Mouse (Mus musculus): Measurements from ENCODE around the gene Tlcd2.

The Tlcd2 gene

DNA sequence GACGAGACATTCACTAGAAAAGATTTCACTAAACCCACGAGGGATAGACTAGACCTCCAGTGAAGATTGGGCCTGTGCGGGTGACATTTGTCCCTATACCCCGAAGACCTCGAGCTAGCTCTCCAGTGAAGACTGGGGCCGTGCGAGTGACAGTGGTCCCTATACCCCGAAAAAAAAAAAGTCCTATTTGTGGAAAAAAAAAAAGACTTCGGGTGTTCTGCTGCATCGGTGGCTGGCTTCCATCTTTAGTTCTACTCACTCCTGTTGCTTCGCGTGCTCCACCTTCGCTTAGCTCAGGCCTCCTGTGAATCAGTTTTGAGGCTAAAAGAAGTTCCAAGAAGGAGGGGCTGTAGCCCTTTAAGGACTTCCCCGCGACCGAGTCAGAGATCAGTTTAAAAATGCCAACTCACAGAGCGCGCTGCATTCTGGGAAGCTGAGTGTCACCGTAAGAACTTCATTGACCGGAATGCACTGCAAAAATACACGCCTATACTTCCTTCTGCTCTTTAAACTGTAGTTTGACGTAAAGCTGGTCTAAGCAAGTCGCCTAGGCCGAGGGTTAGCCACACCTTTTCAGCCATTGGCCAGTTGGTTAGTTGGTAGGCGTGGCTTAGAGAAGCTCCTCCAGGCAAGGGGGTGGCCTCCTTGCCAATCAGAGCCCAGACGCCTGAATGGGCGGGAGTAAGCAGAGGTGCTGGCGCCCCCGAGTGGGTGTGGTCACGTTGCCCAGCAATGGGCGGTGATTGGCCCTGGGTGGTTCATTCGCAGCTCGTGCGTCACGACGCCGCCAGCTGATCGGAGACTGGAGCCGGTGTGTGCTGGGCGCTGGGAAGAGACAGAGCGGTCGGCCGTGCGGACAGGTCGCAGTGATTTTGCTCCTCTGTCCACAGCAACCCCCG lies at the start of gene Tlcd2:
Gene Tlcd2 (plus strand): TSS at position 872 of the 899 bp plus-strand sequence.
- DNase-seq = peak; percentile 99

DNA sequence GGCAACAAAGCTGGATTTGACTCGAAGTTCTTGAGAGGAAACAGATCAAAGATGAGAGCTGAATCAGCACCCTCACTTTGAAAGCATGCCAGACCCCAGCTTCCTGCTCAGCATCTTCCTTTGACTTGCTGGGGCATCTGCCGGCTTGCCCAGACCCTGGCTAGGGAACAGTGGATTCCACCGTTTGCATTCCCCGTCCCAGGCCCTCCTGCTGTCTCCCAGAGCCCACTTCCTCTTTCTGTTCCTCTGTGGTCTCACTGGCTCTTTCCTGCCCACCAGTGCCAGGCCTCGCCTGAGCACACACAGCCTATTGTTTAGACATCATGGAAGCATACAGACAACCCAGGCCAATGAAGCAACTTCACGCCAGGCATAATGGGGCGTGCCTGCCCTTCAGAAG lies 46.4 kb upstream of the Tlcd2 start:
- DNase-seq = no peak

DNA sequence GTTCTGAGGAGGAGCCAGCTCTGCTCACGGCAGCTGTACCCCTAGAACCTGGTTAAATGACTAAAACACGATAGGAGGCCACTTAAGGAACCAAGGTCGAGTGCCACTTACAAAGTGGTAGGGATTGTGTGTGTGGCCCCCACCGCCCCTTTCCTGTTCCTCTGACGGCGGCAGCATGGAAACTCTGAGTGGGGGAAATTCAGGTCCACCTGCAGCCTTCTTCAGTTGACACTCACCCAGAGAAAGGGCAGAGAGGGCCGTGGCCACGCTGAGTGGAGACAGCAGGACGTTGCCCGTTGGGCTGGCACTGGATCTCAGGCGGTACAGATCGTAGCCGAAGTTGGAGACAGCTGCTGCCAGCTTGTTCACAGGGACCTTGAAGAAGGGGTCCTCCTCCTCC lies 45.5 kb upstream of the Tlcd2 start:
- DNase-seq = no peak

DNA sequence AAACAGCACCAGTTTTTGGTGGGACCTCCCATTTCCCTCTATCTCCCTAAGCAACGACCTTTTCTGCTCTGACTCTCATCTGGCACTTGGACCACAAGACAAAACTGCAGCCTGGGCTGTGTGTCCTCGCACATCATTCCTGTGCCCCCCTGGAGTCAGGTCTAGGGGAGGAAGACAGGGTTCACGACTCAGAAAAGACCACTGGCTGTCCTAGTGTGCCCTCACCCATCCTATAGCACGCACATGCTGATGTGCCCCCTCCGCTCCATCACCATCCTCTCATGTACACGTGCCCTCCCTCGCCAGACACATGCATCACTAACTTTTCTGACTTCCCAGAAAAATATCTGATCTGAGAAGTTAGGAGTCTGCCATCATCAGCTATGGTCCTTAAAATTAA lies 41.5 kb upstream of the Tlcd2 start:
- DNase-seq = no peak

DNA sequence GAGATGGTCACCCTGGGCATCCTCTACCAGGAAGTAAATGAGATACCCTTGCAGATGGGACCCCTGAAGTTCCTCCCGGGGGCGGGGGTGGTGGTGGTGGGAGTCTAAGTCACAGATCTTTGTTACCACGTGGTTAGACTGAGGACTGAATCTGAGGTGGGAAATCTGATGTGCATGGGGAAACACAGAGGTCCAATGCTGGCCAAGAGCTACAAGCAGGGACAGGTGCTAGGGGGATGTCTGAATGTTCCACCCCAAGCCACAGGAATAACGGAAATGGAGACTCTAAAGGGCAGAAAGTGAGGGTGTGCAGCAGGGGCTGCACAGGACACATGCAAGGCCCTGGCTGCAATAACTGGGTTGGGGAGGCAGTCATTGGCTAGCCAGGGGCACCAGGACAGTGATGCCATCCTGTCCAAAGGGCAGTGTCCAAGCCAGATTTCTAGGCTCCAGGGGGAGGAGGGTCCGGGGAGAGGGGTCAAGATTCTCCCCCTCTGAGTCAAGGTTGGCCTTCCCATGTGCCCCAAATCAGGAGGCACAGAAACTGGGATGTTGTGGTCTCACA lies 40.6 kb upstream of the Tlcd2 start:
- no peak for DNase-seq

DNA sequence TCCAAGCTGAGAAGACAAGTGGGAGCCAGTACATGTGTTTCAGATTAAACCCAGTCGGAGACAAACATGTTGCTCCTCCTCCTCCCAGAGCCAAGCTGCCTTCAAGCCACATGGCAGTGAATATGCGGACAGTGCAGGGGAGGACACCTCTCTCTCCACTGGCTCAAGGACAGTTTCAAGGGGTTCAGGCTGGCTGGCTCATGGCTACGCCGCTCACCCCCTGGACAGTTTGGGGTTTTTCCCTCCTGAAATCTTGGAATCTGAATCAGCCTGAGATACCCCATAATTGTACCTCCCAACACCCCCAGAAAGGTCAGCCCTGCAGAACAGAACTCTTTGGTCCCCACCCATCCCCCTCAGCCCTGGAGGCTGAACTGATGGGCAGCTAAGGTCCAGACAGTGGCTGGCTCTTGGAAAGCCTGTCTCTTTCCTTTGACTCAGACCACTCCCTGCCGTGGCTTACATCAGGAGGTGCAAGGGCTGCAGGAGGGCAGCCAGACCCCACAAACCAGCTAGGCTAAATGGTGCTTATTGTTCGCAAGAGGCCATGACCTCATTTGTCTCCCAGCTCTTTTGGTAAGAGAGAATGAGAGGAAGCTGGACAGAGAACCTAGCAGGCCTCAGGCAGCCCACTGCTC lies 40.0 kb upstream of the Tlcd2 start:
- DNase-seq = no peak

DNA sequence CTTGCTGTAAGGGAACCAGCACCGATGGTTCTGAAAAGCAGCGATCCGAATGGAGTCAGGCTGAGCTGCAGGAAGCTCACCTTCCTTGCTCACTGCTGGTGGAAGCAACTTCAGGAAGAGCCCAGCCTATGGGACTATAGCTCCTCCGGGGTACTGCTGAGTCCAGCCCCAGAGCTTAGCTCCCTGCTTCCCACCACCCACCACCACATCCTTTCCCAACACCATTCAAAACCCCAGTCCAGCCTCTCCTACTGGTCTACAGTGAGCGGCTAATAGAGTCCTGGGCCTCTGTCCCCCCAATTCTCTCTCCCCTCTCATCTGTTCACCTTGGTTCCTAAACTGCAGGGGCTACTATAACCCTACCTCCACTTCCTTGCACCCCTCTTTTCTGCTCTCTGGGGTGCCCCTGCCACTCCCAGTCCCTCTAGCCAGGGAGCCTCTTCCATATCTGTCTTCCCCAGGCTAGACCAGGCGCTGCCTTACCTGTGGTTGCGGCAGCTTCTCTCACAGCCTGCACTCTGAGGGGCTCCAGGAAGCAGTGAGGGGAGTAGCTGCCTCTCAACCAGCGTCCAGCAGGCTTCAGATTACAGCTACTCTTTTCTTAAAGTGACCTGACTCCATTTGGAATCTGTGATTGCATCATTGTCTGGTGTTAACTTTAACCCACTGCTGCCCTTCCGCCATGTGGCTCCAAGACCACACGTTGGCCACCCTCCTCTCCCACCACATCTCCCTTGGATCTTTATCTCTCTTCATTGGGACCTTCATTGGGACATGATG lies 39.3 kb upstream of the Tlcd2 start, which contains the start of gene Serpinf1:
Gene Serpinf1 (minus strand): TSS at position 689 of the 780 bp plus-strand sequence.
- no peak for DNase-seq

DNA sequence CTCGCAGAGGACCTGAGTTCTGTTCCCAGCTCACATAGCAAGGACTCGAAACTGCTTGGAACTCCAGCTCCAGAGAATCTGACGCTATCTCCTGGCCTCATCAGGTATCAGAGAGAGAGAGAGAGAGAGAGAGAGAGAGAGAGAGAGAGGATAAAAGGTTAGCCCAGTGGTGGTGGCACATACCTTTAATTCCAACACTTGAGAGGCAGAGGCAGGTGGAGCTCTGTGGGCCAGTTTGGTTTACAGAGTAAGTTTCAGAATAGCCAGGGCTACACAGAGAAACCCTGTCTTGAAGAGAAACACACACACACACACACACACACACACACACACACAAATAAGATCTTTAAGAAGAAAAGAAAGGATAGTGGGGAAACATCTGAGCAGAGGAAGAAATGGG lies 38.4 kb upstream of the Tlcd2 start:
- no peak for DNase-seq

DNA sequence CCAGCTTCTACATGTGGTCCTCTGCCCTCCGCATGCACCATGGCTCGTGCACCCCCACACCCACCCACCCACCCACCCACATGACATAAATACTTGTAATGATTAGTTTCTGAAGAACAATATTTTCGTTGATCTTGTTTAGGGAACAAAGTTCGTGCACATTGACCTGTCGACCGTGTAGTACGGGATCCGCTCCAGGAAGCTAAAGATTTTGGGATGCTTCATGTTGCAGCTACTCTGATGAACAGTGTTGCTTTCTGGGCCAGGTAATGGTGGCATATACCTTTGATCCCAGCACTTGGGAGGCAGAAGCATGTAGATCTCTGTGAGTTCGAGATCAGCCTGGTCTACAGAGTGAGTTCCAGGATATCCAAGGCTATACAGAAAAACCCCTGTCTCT lies 37.5 kb upstream of the Tlcd2 start:
- no peak for DNase-seq

DNA sequence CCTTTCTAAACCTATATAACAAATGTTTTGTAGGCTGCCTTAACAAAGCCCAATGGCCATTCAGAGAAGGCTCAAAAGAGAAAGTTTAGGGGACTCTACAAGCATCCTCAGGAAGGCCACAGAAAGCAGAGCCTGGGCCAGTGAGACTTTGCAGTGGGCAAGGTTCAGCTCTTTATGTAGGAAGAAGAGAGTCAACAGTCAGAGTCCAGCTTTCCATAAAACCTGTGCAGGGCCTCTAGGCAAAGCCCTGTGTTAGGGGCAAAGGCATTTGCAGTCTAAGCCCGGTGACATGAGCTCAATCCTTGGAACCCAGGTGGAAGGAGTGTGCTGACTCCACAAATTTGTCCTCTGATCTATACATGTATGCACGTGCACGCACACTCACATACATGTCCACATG lies 37.1 kb upstream of the Tlcd2 start:
- DNase-seq = no peak

DNA sequence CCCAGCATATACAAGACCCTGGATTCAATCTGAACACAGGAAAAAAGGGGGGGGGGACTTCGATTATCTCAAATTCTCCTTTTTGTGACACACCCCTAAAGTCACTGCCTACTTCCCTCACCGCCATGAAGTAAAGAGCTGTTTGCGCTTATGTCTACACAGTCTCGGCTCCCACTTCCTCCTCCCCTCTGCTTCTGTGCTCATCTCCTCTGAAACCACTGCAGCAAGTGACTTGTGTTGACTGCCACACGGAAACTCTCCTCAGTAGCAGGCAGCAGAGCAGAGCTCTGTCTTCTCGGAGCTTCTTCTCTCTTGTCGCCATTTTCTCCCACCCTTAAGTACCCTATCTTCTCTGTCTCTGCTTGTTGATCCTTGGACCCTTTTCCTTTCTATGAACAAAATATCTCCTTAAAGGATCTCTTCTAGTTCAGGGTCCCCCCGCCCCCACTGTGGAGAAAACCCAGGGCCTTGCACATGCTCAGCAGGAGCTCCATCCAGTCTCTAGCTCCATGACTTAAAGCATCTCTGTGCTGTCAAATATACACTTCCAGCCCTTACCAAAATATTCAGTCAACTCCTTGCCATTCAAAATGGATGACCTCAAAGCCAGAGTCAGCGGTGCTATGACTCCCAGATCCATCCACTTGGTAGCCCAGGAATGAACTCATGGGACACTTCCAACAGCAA lies 32.4 kb upstream of the Tlcd2 start:
- no peak for DNase-seq

DNA sequence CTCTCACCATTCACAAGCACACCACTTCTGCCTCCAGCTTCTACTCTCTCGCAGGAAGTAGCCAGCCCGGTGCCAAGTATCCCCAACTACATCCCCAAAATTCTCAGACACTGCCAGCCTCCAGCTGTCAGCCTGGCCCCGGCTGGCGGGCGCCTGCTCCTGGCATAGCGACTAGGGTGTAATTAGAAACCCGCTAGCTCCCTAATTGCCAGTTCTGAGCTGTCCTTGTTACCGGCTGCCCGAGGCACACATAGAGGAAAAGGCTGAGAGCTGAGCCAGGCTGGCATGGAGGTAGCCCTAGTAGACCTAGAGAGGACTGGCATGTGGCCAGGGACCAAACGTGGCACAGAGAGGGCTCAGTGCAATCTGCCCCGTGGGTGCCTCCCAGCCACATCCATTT lies 30.2 kb upstream of the Tlcd2 start:
- no peak for DNase-seq

DNA sequence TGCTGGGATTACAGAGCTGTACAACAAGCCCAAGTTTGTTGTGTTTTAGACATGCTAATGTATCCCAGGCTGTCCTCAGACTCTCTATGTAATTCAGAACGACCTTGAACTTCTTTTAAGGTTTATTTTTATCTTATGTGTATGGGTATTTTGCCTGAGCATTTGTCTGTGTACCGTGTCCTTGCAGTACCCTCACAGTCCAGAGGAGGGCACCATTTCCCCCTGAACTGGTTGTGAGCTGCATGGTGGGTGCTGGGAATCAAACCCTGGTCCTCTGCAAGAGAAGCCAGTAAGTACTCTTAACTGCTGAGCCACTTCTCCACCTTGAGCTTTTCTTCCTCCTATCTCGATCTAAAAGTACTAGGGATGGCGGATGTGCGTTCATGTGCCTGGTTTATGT lies 27.4 kb upstream of the Tlcd2 start:
- no peak for DNase-seq

DNA sequence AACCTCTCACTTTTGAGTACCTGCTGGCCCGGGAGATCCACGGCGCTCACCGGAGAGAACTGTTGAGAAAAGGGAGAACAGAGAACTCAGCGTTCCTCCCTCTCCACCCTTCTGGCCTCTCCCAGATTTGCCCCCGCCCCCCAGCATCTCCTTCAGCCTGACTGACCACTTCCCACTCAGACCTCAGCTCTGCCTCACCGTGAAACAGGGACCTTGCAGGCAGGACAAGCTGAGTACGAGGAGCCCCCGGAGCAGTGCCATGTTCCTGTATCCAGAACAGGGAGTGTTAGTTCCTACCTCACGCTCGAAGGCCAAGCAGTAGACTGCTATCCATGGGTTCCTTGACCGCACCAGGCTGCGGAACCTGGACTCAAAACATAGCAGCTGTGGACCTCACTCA lies 23.3 kb upstream of the Tlcd2 start:
- DNase-seq = no peak

DNA sequence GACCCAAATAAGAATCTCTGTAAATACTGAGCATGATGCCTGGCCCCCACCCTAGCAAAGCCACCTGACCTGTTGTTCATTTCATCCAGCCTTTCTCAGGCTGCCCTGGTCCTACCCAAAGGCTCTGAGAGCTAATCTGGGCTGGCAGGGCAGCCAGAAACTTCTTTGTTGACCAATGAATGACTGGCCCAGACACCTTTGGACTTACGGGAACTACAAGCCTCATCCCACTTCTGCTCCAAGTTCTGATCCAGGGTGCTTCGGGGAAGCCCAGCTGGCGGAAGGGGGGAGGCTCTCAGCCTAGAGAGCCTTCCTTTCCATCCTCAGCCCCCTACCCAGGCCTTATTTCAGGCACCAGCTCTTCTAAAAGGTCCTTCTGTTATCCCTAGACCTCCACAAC lies 22.7 kb upstream of the Tlcd2 start:
- DNase-seq = no peak

DNA sequence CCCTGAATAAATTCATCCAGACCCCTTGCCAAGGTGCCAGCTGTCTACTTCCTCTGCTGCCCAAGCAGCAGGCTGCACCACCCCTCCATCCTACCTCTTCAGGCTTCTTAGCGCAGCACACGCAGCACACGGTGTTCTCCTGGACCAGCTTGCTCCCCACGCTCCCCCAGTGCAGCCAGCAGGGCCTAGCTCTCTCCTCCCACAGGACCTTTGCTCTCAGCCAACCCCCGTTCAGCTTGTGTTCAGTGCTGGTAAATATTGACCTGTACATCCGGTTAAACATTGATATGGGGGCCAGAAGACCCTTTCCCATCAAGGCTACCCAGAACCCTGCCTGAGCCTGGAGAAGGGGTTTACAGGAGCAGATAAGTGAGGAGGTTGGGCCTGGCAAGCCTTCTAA lies 22.2 kb upstream of the Tlcd2 start, which contains the start of gene Serpinf2:
Gene Serpinf2 (minus strand): TSS at position 229 of the 400 bp plus-strand sequence.
- no peak for DNase-seq

DNA sequence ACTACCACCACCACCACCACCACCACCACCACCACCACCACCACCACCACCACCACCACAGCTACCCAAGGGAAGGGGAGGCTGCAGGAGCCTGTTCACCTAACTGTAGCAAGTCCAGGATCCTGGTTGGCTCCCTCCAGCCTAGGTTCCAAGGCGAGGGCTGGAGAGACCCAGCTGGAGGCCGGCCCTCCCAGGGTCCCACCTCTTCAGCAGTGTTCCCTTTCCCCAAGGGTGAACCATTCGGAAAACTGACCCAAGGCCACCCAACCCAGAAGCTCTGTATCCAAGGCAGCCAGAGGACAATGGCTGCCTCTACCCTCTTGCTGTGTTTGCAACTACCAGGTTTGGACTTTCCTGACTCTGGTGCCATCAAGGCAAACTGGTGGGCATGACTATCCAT lies 21.6 kb upstream of the Tlcd2 start:
- DNase-seq = no peak

DNA sequence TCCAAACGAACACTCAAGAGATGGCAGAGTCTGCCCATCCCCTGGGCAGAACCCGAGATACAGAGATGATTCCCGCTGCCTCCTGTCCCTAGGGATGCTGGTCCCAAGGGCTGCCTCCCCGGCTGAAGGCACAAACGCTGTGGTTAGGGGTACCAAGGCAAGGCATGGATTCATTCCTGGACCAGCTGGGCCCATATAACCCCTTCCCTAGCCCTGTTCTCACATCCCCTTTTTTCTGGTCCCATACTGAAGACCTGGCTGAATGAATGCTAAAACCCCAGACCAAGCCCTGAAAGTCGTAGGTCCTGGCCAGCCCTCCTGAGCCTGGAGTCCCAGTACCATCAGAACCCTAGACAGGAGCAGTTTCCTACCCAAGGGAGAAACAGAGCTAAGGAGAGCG lies 20.5 kb upstream of the Tlcd2 start:
- no peak for DNase-seq

DNA sequence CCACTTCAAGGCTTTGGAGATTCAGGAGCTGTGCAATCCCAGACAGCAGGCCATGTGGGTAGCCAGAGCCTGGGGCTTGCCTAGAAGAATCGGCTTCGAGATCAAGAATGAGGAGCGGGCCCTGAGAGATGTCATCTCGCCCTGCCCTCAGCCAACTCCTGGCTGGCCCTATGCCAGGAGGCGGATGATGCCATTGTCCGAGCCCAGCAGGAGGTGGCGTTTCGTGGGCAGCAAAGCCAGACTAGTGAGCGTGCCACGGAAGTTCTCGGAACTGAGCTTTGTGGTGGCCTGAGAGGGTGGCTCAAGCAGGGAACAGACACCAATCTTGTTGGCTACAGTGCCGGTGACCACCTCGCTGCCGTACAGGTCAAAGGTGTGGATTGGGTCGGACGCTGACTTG lies 19.9 kb upstream of the Tlcd2 start:
- DNase-seq = no peak

DNA sequence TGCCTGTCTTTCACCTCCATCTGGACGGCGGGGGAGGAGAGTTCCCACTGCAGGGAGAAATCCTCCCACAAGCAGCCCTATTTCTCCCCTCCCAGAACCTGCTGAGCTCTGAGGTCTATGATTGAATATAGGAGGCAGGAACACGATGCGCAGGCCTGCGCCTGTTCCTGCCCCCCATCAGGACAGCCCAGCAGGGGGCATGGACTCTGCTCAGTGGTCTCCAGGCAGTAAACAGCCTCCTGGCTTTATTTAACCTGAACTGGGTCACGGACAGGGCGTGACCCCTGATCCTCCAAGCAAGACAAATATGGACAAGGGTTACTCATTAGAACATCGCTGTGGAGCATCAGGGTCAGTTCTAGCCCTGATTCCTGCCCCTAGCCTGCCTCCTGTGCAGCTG lies 17.8 kb upstream of the Tlcd2 start:
- no peak for DNase-seq

DNA sequence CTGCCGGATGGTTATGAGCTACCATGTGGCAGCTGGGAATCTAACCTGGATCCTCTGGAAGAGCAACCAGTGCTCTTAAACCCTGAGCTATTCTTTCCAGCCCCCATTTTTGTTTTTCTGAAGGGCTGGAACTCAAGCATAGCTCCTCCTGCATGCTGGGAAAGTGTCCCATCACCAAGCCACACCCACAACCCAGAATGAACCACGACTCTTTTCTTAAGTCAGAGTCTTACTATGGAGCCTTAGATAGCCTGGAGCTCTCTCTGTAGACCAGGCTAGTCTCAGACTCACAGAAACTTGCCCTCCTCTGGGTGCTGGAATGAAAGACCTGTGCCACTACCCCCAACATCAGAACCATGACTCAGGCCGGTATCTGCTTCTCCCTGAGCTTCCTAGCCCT lies 12.9 kb upstream of the Tlcd2 start:
- no peak for DNase-seq

DNA sequence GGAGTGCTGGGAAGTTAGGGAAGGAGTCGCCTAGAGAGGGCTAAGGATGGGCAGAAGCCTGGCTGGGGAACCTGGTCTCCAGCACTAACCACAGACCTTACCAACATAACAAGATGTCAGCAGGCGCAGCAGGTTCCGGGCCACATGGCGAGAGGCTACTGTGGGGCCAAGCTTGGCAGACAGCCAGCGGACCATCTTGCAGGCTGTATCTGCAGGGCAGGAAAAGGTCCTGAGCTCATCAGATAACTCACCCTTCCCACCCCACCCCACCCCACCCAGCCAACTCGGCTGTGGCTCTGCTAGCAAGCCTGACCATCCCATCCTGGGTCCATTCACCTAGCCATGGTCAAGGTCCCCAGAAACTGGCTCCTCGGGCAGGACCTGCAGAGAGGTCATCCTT lies 11.8 kb upstream of the Tlcd2 start:
- no peak for DNase-seq
